8 mouse cellular contexts compared by ENCODE assay signal in genomic region chr9:119088148-119088801, GRCm38 (mm10). TPM values are rescaled to one million over a fixed set of nuclear protein-coding genes. Genes with fewer than 3 reads are reported as not detected.
A peak's percentile ranks its signal among the peaks of the same experiment; 100 is the strongest.
DNase-seq lines count a peak whose midpoint lies in the region; ATAC-seq and TF ChIP-seq lines count a peak whose summit lies in the region.

No protein-coding gene starts in this region.

- 2% methylated on average over 24 of the region's 24 CpGs for WGBS in forebrain, embryonic 15.5 days
- WGBS in liver, embryonic 16.5 days (ENCODE audit: insufficient replicate concordance), result 1% methylated on average over 24 of the region's 24 CpGs
- under 1% methylated on average over 24 of the region's 24 CpGs for WGBS in neural tube, embryonic 11.5 days
- WGBS in stomach, embryonic 15.5 days, result 2% methylated on average over 24 of the region's 24 CpGs

- intact Hi-C loops in heart, postnatal 14 days (cut with DNase I), result no loop called here

- H3K36me3 ChIP-seq in ES-Bruce4 (ENCODE audit: control insufficient read depth, insufficient read depth, low read length, poor library complexity, severe bottlenecking), result no peaks in the 10 kb centered on the region
- H3K36me3 ChIP-seq in forebrain, embryonic 15.5 days, result no peaks in the 10 kb centered on the region
- H3K36me3 ChIP-seq in liver, embryonic 16.5 days (ENCODE audit: control insufficient read depth, insufficient read depth), result no peaks in the 10 kb centered on the region
- no peaks in the 10 kb centered on the region for H3K36me3 ChIP-seq in neural tube, embryonic 11.5 days (ENCODE audit: control insufficient read depth, insufficient read depth, low read length)
- H3K36me3 ChIP-seq in stomach, embryonic 15.5 days, result 0 out of 2 replicates have a peak, but pooled peaks cover 2% of the 10 kb centered on the region

- peak overlapping the region; percentile 42 for H3K4me2 ChIP-seq in forebrain, embryonic 15.5 days (replicated peaks)
- H3K4me2 ChIP-seq in liver, embryonic 16.5 days (ENCODE audit: low read depth, low read length), result peak overlapping the region; percentile 58
- peak overlapping the region; percentile 44 for H3K4me2 ChIP-seq in neural tube, embryonic 11.5 days (ENCODE audit: low read depth)
- H3K4me2 ChIP-seq in stomach, embryonic 15.5 days, result peak overlapping the region; percentile 75

- H3K27me3 ChIP-seq in ES-Bruce4 (ENCODE audit: control insufficient read depth, insufficient read depth, low read length, poor library complexity, severe bottlenecking), result no peaks in the 10 kb centered on the region
- peaks cover 15% of the 10 kb centered on the region; the same call in 1 of the 2 replicates for H3K27me3 ChIP-seq in forebrain, embryonic 15.5 days
- H3K27me3 ChIP-seq in liver, embryonic 16.5 days (ENCODE audit: control insufficient read depth, insufficient read depth, low read depth, low read length), result peaks cover 25% of the 10 kb centered on the region
- H3K27me3 ChIP-seq in neural tube, embryonic 11.5 days (ENCODE audit: control insufficient read depth, insufficient read depth, low read length), result peaks cover 7% of the 10 kb centered on the region; the same call in 1 of the 2 replicates
- H3K27me3 ChIP-seq in stomach, embryonic 15.5 days (replicated peaks), result no peaks in the 10 kb centered on the region

- no peak for TF ChIP-seq CTCF in ES-Bruce4 (IDR thresholded peaks at IDR 0.05; ENCODE audit: low read depth, low read length)

- H3K9ac ChIP-seq in ES-Bruce4 (ENCODE audit: low read depth, poor library complexity, severe bottlenecking), result peak overlapping the region; percentile 19; the same call in 1 of the 2 replicates
- peak overlapping the region; percentile 25; the same call in 1 of the 2 replicates for H3K9ac ChIP-seq in forebrain, embryonic 15.5 days (replicated peaks)
- no peak overlapping the region for H3K9ac ChIP-seq in liver, embryonic 16.5 days (ENCODE audit: low read depth, low read length)
- 0 out of 2 replicates have a peak overlapping the region, but pooled peaks have one; percentile 23 for H3K9ac ChIP-seq in neural tube, embryonic 11.5 days (ENCODE audit: low read length)
- H3K9ac ChIP-seq in stomach, embryonic 15.5 days, result no peak overlapping the region

- ATAC-seq in forebrain, embryonic 15.5 days (replicated peaks), result peak; percentile 70
- ATAC-seq in liver, embryonic 16.5 days (ENCODE audit: low read depth), result peak; percentile 76
- peak; percentile 42 for ATAC-seq in neural tube, embryonic 11.5 days (ENCODE audit: insufficient read depth, low FRiP score, low TSS enrichment)
- peak; percentile 87 for ATAC-seq in stomach, embryonic 15.5 days (ENCODE audit: insufficient read depth, low FRiP score, low read depth)

- peaks cover 17% of the 10 kb centered on the region for H3K4me1 ChIP-seq in ES-Bruce4 (ENCODE audit: control insufficient read depth, insufficient read depth, low read length)
- H3K4me1 ChIP-seq in forebrain, embryonic 15.5 days, result peaks cover 23% of the 10 kb centered on the region
- peaks cover 2% of the 10 kb centered on the region; the same call in 1 of the 2 replicates for H3K4me1 ChIP-seq in liver, embryonic 16.5 days (ENCODE audit: control insufficient read depth, low read depth, low read length)
- peaks cover 34% of the 10 kb centered on the region for H3K4me1 ChIP-seq in neural tube, embryonic 11.5 days (ENCODE audit: control insufficient read depth, insufficient read depth, low read length)
- peaks cover 40% of the 10 kb centered on the region for H3K4me1 ChIP-seq in stomach, embryonic 15.5 days

- TF ChIP-seq EP300 in ES-Bruce4 (IDR thresholded peaks at IDR 0.05; ENCODE audit: insufficient read depth, low read depth, low read length), result no peak

- H3K27ac ChIP-seq in ES-Bruce4 (ENCODE audit: insufficient read depth, low read length), result 0 out of 2 replicates have a peak overlapping the region, but pooled peaks have one; percentile 27
- H3K27ac ChIP-seq in forebrain, embryonic 15.5 days (replicated peaks), result no peak overlapping the region
- 0 out of 2 replicates have a peak overlapping the region, but pooled peaks have one; percentile 37 for H3K27ac ChIP-seq in liver, embryonic 16.5 days (ENCODE audit: low read length)
- H3K27ac ChIP-seq in neural tube, embryonic 11.5 days (ENCODE audit: low read depth, low read length), result 0 out of 2 replicates have a peak overlapping the region, but pooled peaks have one; percentile 20
- H3K27ac ChIP-seq in stomach, embryonic 15.5 days, result peak overlapping the region; percentile 95

- peak; percentile 31 for TF ChIP-seq POLR2A in ES-Bruce4 (IDR thresholded peaks at IDR 0.05; ENCODE audit: insufficient read depth, low read length)

- peak; percentile 48 for DNase-seq in cerebellum, adult 11 months
- DNase-seq in heart, postnatal 14 days, result peak; percentile 81 to 91
- DNase-seq in kidney, postnatal 4 days, result peak; percentile 96 to 97
- DNase-seq in neural tube, embryonic 11.5 days (ENCODE audit: low spot score), result peak; percentile 88

- no peaks in the 10 kb centered on the region for H3K9me3 ChIP-seq in ES-Bruce4 (replicated peaks; ENCODE audit: control insufficient read depth, insufficient read depth, low read length, poor library complexity, severe bottlenecking)
- H3K9me3 ChIP-seq in forebrain, embryonic 15.5 days, result no peaks in the 10 kb centered on the region
- H3K9me3 ChIP-seq in liver, embryonic 16.5 days (replicated peaks; ENCODE audit: control insufficient read depth, low read length), result no peaks in the 10 kb centered on the region
- H3K9me3 ChIP-seq in neural tube, embryonic 11.5 days (ENCODE audit: control insufficient read depth, low read length), result no peaks in the 10 kb centered on the region
- H3K9me3 ChIP-seq in stomach, embryonic 15.5 days, result no peaks in the 10 kb centered on the region

- peak overlapping the region; percentile 89 for H3K4me3 ChIP-seq in ES-Bruce4 (ENCODE audit: low read depth, low read length)
- peak overlapping the region; percentile 27 for H3K4me3 ChIP-seq in forebrain, embryonic 15.5 days
- H3K4me3 ChIP-seq in liver, embryonic 16.5 days (ENCODE audit: low read depth, low read length), result peak overlapping the region; percentile 55
- H3K4me3 ChIP-seq in neural tube, embryonic 11.5 days (ENCODE audit: low read depth, low read length), result peak overlapping the region; percentile 24
- peak overlapping the region; percentile 51 for H3K4me3 ChIP-seq in stomach, embryonic 15.5 days (replicated peaks)

RNA-seq across cellular contexts. Expression of gene Plcd1, which starts 5.0 kb away (rescaled TPM):
- polyA plus RNA-seq in ES-Bruce4 (2011; ENCODE audit: insufficient read depth, insufficient read length, low read depth, missing spikeins), result 22.0 and 23.2 TPM in 2 replicates
- 11.7 and 14.6 TPM in 2 replicates for polyA plus RNA-seq in forebrain, embryonic 15.5 days (2015; fragmentation: Nextera tagmentation; extraction: Ambion mirVana)
- total RNA-seq in heart, postnatal 14 days (2021), result 10 to 100 TPM; 14.2 to 18.6 TPM
- 1.5 and 1.6 TPM in 2 replicates for polyA plus RNA-seq in liver, embryonic 16.5 days (2015; fragmentation: Nextera tagmentation; extraction: Ambion mirVana)
- 26.3 and 30.5 TPM in 2 replicates for polyA plus RNA-seq in neural tube, embryonic 11.5 days (2014; fragmentation: Nextera tagmentation; extraction: Ambion mirVana)
- polyA plus RNA-seq in stomach, embryonic 15.5 days (2015; fragmentation: Nextera tagmentation; extraction: Ambion mirVana), result 39.4 and 50.5 TPM in 2 replicates

RNA-seq across cellular contexts. Expression of gene Dlec1, which starts 14.0 kb away (rescaled TPM):
- polyA plus RNA-seq in ES-Bruce4 (2011; ENCODE audit: insufficient read depth, insufficient read length, low read depth, missing spikeins), result 2.4 and 2.5 TPM in 2 replicates
- 0.36 and 1.00 TPM in 2 replicates for polyA plus RNA-seq in forebrain, embryonic 15.5 days (2015; fragmentation: Nextera tagmentation; extraction: Ambion mirVana)
- total RNA-seq in heart, postnatal 14 days (2021), result under 1 TPM; 0.34 to 0.65 TPM
- 0.02 and 0.05 TPM in 2 replicates for polyA plus RNA-seq in liver, embryonic 16.5 days (2015; fragmentation: Nextera tagmentation; extraction: Ambion mirVana)
- 0.92 and 0.97 TPM in 2 replicates for polyA plus RNA-seq in neural tube, embryonic 11.5 days (2014; fragmentation: Nextera tagmentation; extraction: Ambion mirVana)
- 0.85 and 0.89 TPM in 2 replicates for polyA plus RNA-seq in stomach, embryonic 15.5 days (2015; fragmentation: Nextera tagmentation; extraction: Ambion mirVana)

RNA-seq across cellular contexts. Expression of gene Vill, which starts 35.7 kb away (rescaled TPM):
- 37.0 and 40.0 TPM in 2 replicates for polyA plus RNA-seq in ES-Bruce4 (2011; ENCODE audit: insufficient read depth, insufficient read length, low read depth, missing spikeins)
- 2.1 and 2.7 TPM in 2 replicates for polyA plus RNA-seq in forebrain, embryonic 15.5 days (2015; fragmentation: Nextera tagmentation; extraction: Ambion mirVana)
- total RNA-seq in heart, postnatal 14 days (2021), result 1 to 10 TPM in 1 of 2 experiments, under 1 TPM in 1; 0.74 to 1.4 TPM
- 10.2 and 11.3 TPM in 2 replicates for polyA plus RNA-seq in liver, embryonic 16.5 days (2015; fragmentation: Nextera tagmentation; extraction: Ambion mirVana)
- polyA plus RNA-seq in neural tube, embryonic 11.5 days (2014; fragmentation: Nextera tagmentation; extraction: Ambion mirVana), result 12.1 and 12.2 TPM in 2 replicates
- polyA plus RNA-seq in stomach, embryonic 15.5 days (2015; fragmentation: Nextera tagmentation; extraction: Ambion mirVana), result 31.6 and 33.6 TPM in 2 replicates

Comparison
In these comparisons a context has a peak if more than half of its experiments do, and no peak if none do; other contexts are left out.
1. H3K4me3 ChIP-seq: peak in every context shown above with its lines; median percentile 89 in ES-Bruce4; 55 in liver, embryonic 16.5 days; 51 in stomach, embryonic 15.5 days; 27 in forebrain, embryonic 15.5 days; 24 in neural tube, embryonic 11.5 days.
2. H3K9ac ChIP-seq: peak in ES-Bruce4 (single experiment), forebrain, embryonic 15.5 days (single experiment) and neural tube, embryonic 11.5 days (single experiment); none in liver, embryonic 16.5 days (single experiment) and stomach, embryonic 15.5 days (single experiment).
3. Peak in every context shown above with its lines, with median percentiles within 50 percentile points of each other: DNase-seq, ATAC-seq and H3K4me2 ChIP-seq.